Mouse (Mus musculus): Measurements from ENCODE around the gene Capn9.

The Capn9 gene

GRCm38 (mm10) chr8:124575811-124576210 is at the start of gene Capn9:
Gene Capn9, plus strand, starts transcription at chr8:124576111.
- no peak for DNase-seq (ENCODE audit: low read depth, low spot score)

DNA sequence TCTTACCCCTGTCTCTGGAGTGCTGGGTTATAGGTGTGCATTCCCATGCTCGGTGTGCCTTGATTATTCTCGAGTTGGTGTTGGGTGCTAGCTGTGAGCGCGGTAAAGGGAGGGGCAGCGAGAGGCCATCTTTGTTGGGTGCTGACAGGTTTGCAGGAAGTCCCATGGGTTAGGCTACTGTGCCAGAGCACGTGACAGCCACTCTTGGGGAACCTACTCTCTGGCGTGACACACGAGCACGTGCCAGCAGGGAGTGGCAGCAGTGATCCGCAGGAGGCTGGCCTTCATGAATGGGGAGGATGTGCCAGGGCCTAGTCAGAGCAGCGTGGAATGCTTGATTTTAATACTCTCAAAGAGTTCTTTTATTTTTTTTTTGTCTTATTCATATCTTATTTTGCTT is 49.6 kb upstream of the Capn9 start:
- DNase-seq (ENCODE audit: low read depth, low spot score): no peak

- DNase-seq (ENCODE audit: low read depth, low spot score): no peak
These were observed 45.8 kb upstream of the Capn9 start for GRCm38 (mm10) chr8:124530076-124530475.

- DNase-seq (ENCODE audit: low read depth, low spot score): no peak
These were observed 45.4 kb upstream of the Capn9 start for GRCm38 (mm10) chr8:124530556-124530955.

GRCm38 (mm10) chr8:124530996-124531395 is 44.9 kb upstream of the Capn9 start:
- DNase-seq (ENCODE audit: low read depth, low spot score): no peak

- DNase-seq (ENCODE audit: low read depth, low spot score): no peak
These were observed 43.3 kb upstream of the Capn9 start for GRCm38 (mm10) chr8:124532626-124533025.

GRCm38 (mm10) chr8:124535451-124535850 is 40.5 kb upstream of the Capn9 start:
- DNase-seq (ENCODE audit: low read depth, low spot score): no peak

GRCm38 (mm10) chr8:124540906-124541305 is 35.0 kb upstream of the Capn9 start:
- DNase-seq (ENCODE audit: low read depth, low spot score): no peak

- DNase-seq (ENCODE audit: low read depth, low spot score): no peak
These were observed 33.9 kb upstream of the Capn9 start for GRCm38 (mm10) chr8:124542001-124542400.

DNA sequence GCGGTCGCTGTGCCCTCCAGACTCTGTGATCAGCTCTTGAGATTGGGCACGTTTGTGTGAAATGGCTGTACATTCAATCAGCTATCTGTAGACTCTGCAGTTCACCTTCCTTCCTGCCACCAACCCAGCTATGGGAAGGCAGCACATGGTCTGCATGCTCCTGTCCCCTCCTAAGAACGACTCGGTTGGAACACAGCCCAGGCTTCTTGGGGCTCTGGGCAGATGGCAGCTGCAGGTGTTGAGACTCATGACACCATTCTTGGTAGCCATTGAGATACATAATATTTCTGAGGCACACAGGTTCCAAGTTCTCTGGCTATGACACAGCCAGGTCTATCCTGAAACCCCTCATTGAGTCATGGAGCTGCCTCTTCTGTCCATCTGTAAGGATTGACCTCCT is 32.6 kb upstream of the Capn9 start:
- no peak for DNase-seq (ENCODE audit: low read depth, low spot score)

DNA sequence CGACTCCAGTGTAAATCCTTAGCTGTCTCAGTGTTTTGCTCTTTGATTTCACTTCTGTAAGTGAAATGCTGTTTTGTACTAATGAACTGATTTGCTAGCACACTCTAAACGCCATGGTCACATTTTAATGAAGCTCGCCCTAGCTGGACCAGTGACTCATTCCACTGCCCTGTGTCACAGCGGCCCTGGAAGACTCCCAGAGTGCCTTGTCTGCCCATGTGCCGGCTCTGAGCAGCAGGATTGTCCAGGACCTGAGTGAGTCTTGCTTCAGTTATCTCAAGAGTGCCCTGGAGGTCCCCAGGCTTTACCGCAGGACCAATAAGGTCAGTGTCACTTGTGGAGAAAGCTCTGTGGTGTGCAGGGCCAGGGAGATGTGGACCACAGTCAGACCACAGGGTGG is 29.5 kb upstream of the Capn9 start:
- DNase-seq (ENCODE audit: low read depth, low spot score): no peak

GRCm38 (mm10) chr8:124546815-124547214 is 29.1 kb upstream of the Capn9 start:
- no peak for DNase-seq (ENCODE audit: low read depth, low spot score)

DNA sequence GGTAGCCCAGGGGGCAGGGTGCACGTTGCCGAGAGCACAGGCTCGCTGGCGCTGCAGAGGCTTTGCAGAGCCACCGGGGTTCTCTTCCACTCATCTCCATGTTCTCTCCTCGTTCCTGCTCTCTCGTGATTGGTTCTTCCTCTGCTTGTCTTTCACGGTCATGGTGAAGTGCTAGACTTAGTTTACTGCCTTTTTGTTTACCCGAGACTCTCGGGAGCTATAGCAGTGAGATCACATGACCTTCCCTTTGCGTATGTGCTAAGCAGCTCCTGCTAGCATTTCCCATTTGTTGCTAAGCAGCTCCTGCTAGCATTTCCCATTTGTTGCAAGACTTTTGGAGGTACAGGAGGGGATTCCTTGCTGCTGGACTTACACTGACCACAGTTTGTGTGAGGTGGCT is 28.6 kb upstream of the Capn9 start:
- no peak for DNase-seq (ENCODE audit: low read depth, low spot score)

GRCm38 (mm10) chr8:124548187-124548586 is 27.7 kb upstream of the Capn9 start:
- no peak for DNase-seq (ENCODE audit: low read depth, low spot score)

- no peak for DNase-seq (ENCODE audit: low read depth, low spot score)
These were observed 24.8 kb upstream of the Capn9 start for GRCm38 (mm10) chr8:124551011-124551661.

DNA sequence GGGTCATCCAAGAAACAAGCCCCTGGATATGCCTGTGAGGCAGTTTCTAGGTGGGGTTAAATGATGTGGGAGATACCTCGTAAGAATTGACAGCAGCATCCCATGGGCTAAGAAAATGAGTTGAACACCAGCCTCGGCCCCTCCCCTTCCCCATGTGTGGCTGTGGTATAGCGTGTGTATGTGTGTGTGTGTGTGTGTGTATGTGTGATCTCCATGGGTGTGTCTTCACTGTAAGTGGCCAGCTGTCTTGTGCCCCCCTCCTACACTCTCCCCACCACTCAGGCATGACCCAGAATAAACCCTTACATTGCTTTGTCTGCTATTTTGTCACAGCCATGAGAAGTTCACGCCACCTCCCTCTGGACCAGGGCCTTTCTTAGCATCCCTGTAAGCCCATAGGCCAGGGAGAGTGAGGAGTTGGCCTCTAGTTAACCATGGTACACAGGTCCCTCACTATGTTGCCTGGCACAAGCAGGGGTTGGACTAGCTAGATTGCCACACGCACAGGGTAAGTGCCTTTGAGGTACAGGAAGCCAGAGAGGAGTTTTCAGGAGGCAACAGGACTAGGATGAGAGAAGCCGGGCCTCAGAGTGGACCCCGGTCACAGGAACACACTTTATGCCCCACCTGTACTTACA is 20.7 kb upstream of the Capn9 start:
- DNase-seq (ENCODE audit: low read depth, low spot score): no peak

- no peak for DNase-seq (ENCODE audit: low read depth, low spot score)
These were observed 19.7 kb upstream of the Capn9 start for GRCm38 (mm10) chr8:124556164-124556563.

DNA sequence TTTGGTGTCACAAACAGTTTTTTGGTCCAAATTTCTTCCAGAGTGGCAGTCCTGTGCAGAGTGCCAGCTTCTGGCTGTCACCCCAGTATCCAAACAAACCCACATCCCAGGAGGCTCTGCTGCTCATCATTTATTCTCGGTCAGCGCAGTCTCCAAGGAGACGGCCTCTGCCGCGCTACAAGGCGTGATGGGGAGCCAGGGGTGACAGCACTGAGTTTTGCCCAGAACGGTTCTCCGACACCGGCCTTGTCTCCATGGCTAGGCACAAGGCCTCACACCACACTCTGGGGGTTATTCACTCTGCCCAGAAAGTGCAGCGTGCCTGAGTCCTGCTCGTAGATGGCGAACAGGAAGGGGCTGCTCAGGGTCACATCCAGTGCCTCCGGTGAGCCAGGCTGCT is 19.3 kb upstream of the Capn9 start:
- no peak for DNase-seq (ENCODE audit: low read depth, low spot score)

DNA sequence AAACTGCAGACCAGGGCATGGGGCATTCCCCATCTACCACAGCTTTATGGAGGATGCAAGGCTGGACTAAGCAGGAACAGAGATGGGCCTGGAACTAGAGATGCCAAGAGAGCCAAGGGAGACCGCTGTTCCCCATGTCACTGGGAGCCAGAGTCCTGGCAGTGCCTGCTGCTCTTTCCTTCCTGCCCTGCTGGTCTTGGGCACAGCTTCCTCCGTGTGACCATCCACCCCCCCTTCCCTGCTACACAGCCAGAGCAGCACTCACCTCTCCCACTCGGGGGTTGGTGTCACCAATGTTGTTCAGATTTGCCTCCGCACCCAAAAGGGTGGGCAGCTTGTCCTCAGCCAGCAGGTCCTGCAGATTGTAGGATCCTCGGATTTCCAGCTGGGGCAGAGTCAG is 18.4 kb upstream of the Capn9 start:
- no peak for DNase-seq (ENCODE audit: low read depth, low spot score)

GRCm38 (mm10) chr8:124567126-124567525 is 8.8 kb upstream of the Capn9 start:
- DNase-seq (ENCODE audit: low read depth, low spot score): no peak

- DNase-seq (ENCODE audit: low read depth, low spot score): no peak
These were observed 8.3 kb upstream of the Capn9 start for GRCm38 (mm10) chr8:124567584-124567983.

GRCm38 (mm10) chr8:124569100-124569499 is 6.8 kb upstream of the Capn9 start:
- no peak for DNase-seq (ENCODE audit: low read depth, low spot score)

DNA sequence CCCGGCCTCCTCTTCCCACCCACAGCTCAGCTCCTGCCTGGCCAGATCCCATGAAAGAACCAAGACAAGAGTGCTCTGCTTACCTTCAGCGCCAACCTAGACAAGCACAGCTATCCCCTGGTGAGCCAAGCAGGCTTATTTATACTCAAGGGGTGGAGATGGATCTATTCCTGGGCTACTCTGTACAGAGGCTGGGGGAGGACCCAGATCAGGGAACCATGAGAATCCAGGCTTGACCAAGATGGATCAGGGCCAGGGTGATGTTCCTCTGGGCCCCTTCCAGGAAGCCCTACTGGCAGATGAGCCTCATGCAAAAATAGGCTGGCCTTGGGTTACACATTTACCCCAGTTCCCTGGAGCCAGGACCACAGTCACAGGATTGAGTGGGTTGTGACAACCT is 6.3 kb upstream of the Capn9 start, which contains the start of gene Agt:
Gene Agt (minus strand): TSS at position 114 of the 400 bp plus-strand sequence.
- no peak for DNase-seq (ENCODE audit: low read depth, low spot score)
